Mouse (Mus musculus) thymus, adult 2 months (tissue): Measurements from ENCODE around the gene Snai1.

Source experiments
- CTCF ChIP-seq: fragments of 200-500 bp; IDR thresholded peaks from 2 replicates; pipeline ENCODE4 v1.5.1; 2012; ENCODE audit warnings: mild to moderate bottlenecking, control low read depth, low read length, moderate library complexity, borderline replicate concordance; ENCODE audit not compliant: control insufficient read depth, poor library complexity, insufficient read depth; ENCODE audit errors: extremely low read depth
- POLR2A ChIP-seq: fragments of 200-500 bp; IDR thresholded peaks from 2 replicates; pipeline ENCODE4 v1.6.1; 2012; ENCODE audit warnings: mild to moderate bottlenecking, low read length, control low read depth, moderate library complexity; ENCODE audit not compliant: control insufficient read depth, poor library complexity, insufficient read depth; ENCODE audit errors: extremely low read depth

GRCm38 (mm10) chr2:167586976-167587375 lies 49.0 kb downstream of the Snai1 start:
- TF ChIP-seq CTCF: no peak
- TF ChIP-seq POLR2A: no peak
